Mouse (Mus musculus) left cerebral cortex, adult 2 months (tissue): Measurements from ENCODE around the gene Ddi2. TPM values are rescaled to one million over a fixed set of nuclear protein-coding genes. Genes with fewer than 3 reads are reported as not detected.

Source experiments
- DNase-seq, 2 experiments: peaks; one replicate each; pipeline ENCODE4 v3.0.0; 2021 to 2022; ENCODE audit warnings: low spot score in 2 of 2, mixed read lengths in 1 of 2; ENCODE audit errors: extremely low spot score in 1 of 2
- H3K27ac ChIP-seq: fragments of 200-600 bp; 2 replicates; pipeline ENCODE4 v1.8.1; 2022
- H3K4me3 ChIP-seq: fragments of 200-600 bp; 2 replicates; pipeline ENCODE4 v1.8.1; 2022
- CTCF ChIP-seq: fragments of 200-600 bp; IDR thresholded peaks from 2 replicates; pipeline ENCODE4 v1.8.1; 2022; ENCODE audit warnings: antibody characterized with exemption, mild to moderate bottlenecking, moderate library complexity
- intact Hi-C: fragments of 180-260 bp; cut with DNase I; formaldehyde crosslinking; loops from one replicate; pipeline ENCODE4 v1.15.1; 2025
- total RNA-seq, 2 experiments: library from RNA; stranded (reverse); gene quantifications; 2 replicates each; pipeline ENCODE4 v1.2.3; 2021

The Ddi2 gene
- total RNA-seq, 2 experiments from 2014 or later, result 47.8 to 48.5 TPM

GRCm38 (mm10) chr4:141735206-141735560 is 12.0 kb upstream of the Ddi2 start:
- Histone ChIP-seq H3K4me3 (peak overlapping the region; percentile 52), H3K27ac (peak overlapping the region; percentile 81)
- no peak for DNase-seq
- TF ChIP-seq CTCF, result no peak
- intact Hi-C loops, result no loop called here

- H3K4me3 ChIP-seq, result peak overlapping the region; percentile 52
- intact Hi-C loops, result no loop called here
- TF ChIP-seq CTCF, result no peak
- H3K27ac ChIP-seq, result peak overlapping the region; percentile 81
- peak; percentile 93 for DNase-seq
Measured at GRCm38 (mm10) chr4:141734446-141735205, 11.4 kb upstream of the Ddi2 start.

- H3K27ac ChIP-seq, result no peak overlapping the region
- H3K4me3 ChIP-seq, result no peak overlapping the region
- intact Hi-C loops, result loop anchor here (2.0 kb wide), 1 partner anchor 49 kb away; no protein-coding TSS in a partner anchor
- TF ChIP-seq CTCF, result no peak
- DNase-seq, result no peak
Measured at GRCm38 (mm10) chr4:141731766-141732165, 8.5 kb upstream of the Ddi2 start.

- TF ChIP-seq CTCF, result no peak
- DNase-seq, result peak; percentile 22 to 37
- no peak overlapping the region; the same call in 1 of the 2 replicates for H3K27ac ChIP-seq
- intact Hi-C loops, result loop anchor here (2.0 kb wide), 1 partner anchor 50 kb away; no protein-coding TSS in a partner anchor
- no peak overlapping the region for H3K4me3 ChIP-seq
Measured at GRCm38 (mm10) chr4:141730401-141730800, 7.2 kb upstream of the Ddi2 start.

GRCm38 (mm10) chr4:141729266-141729665 is 6.0 kb upstream of the Ddi2 start:
- intact Hi-C loops, result loop anchor here (10.0 kb wide), 1 partner anchor 226 kb away; no protein-coding TSS in a partner anchor
- no peak for DNase-seq

GRCm38 (mm10) chr4:141725738-141726137 is 2.5 kb upstream of the Ddi2 start:
- no peak for DNase-seq
- H3K27ac ChIP-seq, result no peak overlapping the region
- no peak for TF ChIP-seq CTCF
- no peak overlapping the region for H3K4me3 ChIP-seq
- intact Hi-C loops, result loop anchor here (10.0 kb wide), 1 partner anchor 229 kb away; no protein-coding TSS in a partner anchor

More at GRCm38 (mm10) chr4:141729266-141729665, 6.0 kb upstream of the Ddi2 start:
- TF ChIP-seq CTCF, result no peak
- H3K27ac ChIP-seq, result no peak overlapping the region; the same call in 1 of the 2 replicates
- no peak overlapping the region for H3K4me3 ChIP-seq

GRCm38 (mm10) chr4:141725277-141725676 is 2.1 kb upstream of the Ddi2 start:
- no peak overlapping the region for H3K4me3 ChIP-seq
- H3K27ac ChIP-seq, result no peak overlapping the region
- no peak for TF ChIP-seq CTCF
- intact Hi-C loops, result loop anchor here (10.0 kb wide), 1 partner anchor 230 kb away; no protein-coding TSS in a partner anchor
- DNase-seq, result no peak

GRCm38 (mm10) chr4:141724594-141724993 is 1.4 kb upstream of the Ddi2 start:
- no peak overlapping the region for H3K4me3 ChIP-seq
- no peak overlapping the region for H3K27ac ChIP-seq
- intact Hi-C loops, result loop anchor here (10.0 kb wide), 1 partner anchor 230 kb away; no protein-coding TSS in a partner anchor
- no peak for DNase-seq
- no peak for TF ChIP-seq CTCF

- peak in 1 of 2 experiments; percentile 16 for DNase-seq
- no peak for TF ChIP-seq CTCF
- intact Hi-C loops, result loop anchor here (2.0 to 10.0 kb wide), 2 partner anchors 69 to 231 kb away; partner anchors contain the start of gene Casp9
- peak overlapping the region; percentile 72 for H3K4me3 ChIP-seq
- peak overlapping the region; percentile 90 for H3K27ac ChIP-seq
Measured at GRCm38 (mm10) chr4:141723673-141724068, 452 bp upstream of the Ddi2 start.

- DNase-seq, result no peak
- intact Hi-C loops, result loop anchor here (1.0 to 10.0 kb wide), 3 partner anchors 58 to 233 kb away; partner anchors contain the start of genes Casp9 and Plekhm2
- H3K4me3 ChIP-seq, result peak overlapping the region; percentile 72
- H3K27ac ChIP-seq, result peak overlapping the region; percentile 94; the same call in 1 of the 2 replicates
- TF ChIP-seq CTCF, result no peak
Measured at GRCm38 (mm10) chr4:141721961-141722360, 1.3 kb downstream of the Ddi2 start.

- intact Hi-C loops, result loop anchor here (10.0 kb wide), 1 partner anchor 234 kb away; no protein-coding TSS in a partner anchor
- no peak for TF ChIP-seq CTCF
- no peak for DNase-seq
- H3K27ac ChIP-seq, result no peak overlapping the region
- peak overlapping the region; percentile 3; the same call in 1 of the 2 replicates for H3K4me3 ChIP-seq
Measured at GRCm38 (mm10) chr4:141720761-141721523, 2.3 kb downstream of the Ddi2 start.

GRCm38 (mm10) chr4:141719304-141719703 is 3.9 kb downstream of the Ddi2 start:
- no peak overlapping the region for H3K4me3 ChIP-seq
- intact Hi-C loops, result no loop called here
- TF ChIP-seq CTCF, result no peak
- 0 out of 2 replicates have a peak overlapping the region, but pooled peaks have one; percentile 3 for H3K27ac ChIP-seq
- DNase-seq, result no peak
